Mouse (Mus musculus): ENCODE measurements around the gene Polr3g.
"Not testable (repeated sequence)": the region's sequence is repeated elsewhere in the genome, so short reads cannot be mapped to it uniquely, and the experiment has no call there.

Gene Polr3g

GRCm38 (mm10) chr13:81710775-81711545 is at the start of gene Polr3g, which contains the start of gene Mblac2:
Polr3g (minus strand) TSS chr13:81711013.
Mblac2 (plus strand) TSS chr13:81711341.
- peak; percentile 96 for DNase-seq (ENCODE audit: low spot score in 2 of 2)

GRCm38 (mm10) chr13:81760379-81760778 is 49.6 kb upstream of the Polr3g start:
- DNase-seq (ENCODE audit: low spot score in 2 of 2), result peak in 1 of 2 experiments; percentile 64

GRCm38 (mm10) chr13:81757058-81757660 is 46.3 kb upstream of the Polr3g start:
- DNase-seq (ENCODE audit: low spot score in 2 of 2), result no peak

GRCm38 (mm10) chr13:81755324-81755723 is 44.5 kb upstream of the Polr3g start:
- no peak for DNase-seq (ENCODE audit: low spot score in 2 of 2)

GRCm38 (mm10) chr13:81754878-81755277 is 44.1 kb upstream of the Polr3g start:
- DNase-seq (ENCODE audit: low spot score in 2 of 2), result no peak

GRCm38 (mm10) chr13:81744092-81744396 is 33.2 kb upstream of the Polr3g start:
- no peak for DNase-seq (ENCODE audit: low spot score in 2 of 2)

GRCm38 (mm10) chr13:81743391-81744091 is 32.7 kb upstream of the Polr3g start:
- no peak for DNase-seq (ENCODE audit: low spot score in 2 of 2)

- DNase-seq (ENCODE audit: low spot score in 2 of 2), result no peak
Measured at GRCm38 (mm10) chr13:81740898-81741297, 30.1 kb upstream of the Polr3g start.

- DNase-seq (ENCODE audit: low spot score in 2 of 2), result no peak
Measured at GRCm38 (mm10) chr13:81736606-81737005, 25.8 kb upstream of the Polr3g start.

- no peak for DNase-seq (ENCODE audit: low spot score in 2 of 2)
Measured at GRCm38 (mm10) chr13:81730362-81730761, 19.5 kb upstream of the Polr3g start.

GRCm38 (mm10) chr13:81729102-81729501 is 18.3 kb upstream of the Polr3g start:
- no peak for DNase-seq (ENCODE audit: low spot score in 2 of 2)

- DNase-seq (ENCODE audit: low spot score in 2 of 2), result not testable (repeated sequence)
Measured at GRCm38 (mm10) chr13:81728141-81728540, 17.3 kb upstream of the Polr3g start.

GRCm38 (mm10) chr13:81713896-81714295 is 3.1 kb upstream of the Polr3g start:
- DNase-seq (ENCODE audit: low spot score in 2 of 2), result no peak

- peak; percentile 68 to 72 for DNase-seq (ENCODE audit: low spot score in 2 of 2)
Measured at GRCm38 (mm10) chr13:81711546-81712371, 946 bp upstream of the Polr3g start.

GRCm38 (mm10) chr13:81710266-81710665 is 547 bp downstream of the Polr3g start:
- DNase-seq (ENCODE audit: low spot score in 2 of 2), result no peak

- no peak for DNase-seq (ENCODE audit: low spot score in 2 of 2)
Measured at GRCm38 (mm10) chr13:81709805-81710204, 1.0 kb downstream of the Polr3g start.

GRCm38 (mm10) chr13:81706311-81706710 is 4.5 kb downstream of the Polr3g start:
- DNase-seq (ENCODE audit: low spot score in 2 of 2), result no peak

- no peak for DNase-seq (ENCODE audit: low spot score in 2 of 2)
Measured at GRCm38 (mm10) chr13:81703621-81704020, 7.2 kb downstream of the Polr3g start.

GRCm38 (mm10) chr13:81703148-81703547 is 7.7 kb downstream of the Polr3g start:
- no peak for DNase-seq (ENCODE audit: low spot score in 2 of 2)

- DNase-seq (ENCODE audit: low spot score in 2 of 2), result no peak
Measured at GRCm38 (mm10) chr13:81694446-81694845, 16.4 kb downstream of the Polr3g start.

GRCm38 (mm10) chr13:81691606-81692005 is 19.2 kb downstream of the Polr3g start:
- DNase-seq (ENCODE audit: low spot score in 2 of 2), result no peak

- no peak for DNase-seq (ENCODE audit: low spot score in 2 of 2)
Measured at GRCm38 (mm10) chr13:81690477-81690876, 20.3 kb downstream of the Polr3g start.

Data from right cerebral cortex, postnatal 10 days (tissue).